ENCODE assay signal across 20 mouse cellular contexts in the genomic region with DNA sequence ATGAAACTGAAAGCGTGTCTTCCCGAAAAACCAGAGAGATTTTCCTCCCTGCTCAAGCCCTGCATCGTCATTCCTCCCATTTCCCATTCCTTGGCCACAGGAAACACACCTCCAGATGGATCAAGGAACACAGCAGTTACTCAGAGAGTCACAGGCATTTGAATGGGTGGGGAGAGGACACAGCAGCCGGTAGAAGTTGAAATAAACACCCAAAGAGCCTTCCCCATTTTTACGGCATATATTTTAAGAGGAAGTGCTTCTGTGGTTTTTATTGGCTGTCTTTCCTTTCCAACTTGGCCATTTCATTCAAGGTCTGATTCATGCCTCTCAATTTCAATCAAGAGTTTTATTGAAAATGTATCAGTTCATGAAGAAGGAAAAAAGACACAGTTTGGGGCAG. TPM values are rescaled to one million over a fixed set of nuclear protein-coding genes. Genes with fewer than 3 reads are reported as not detected.
DNase-seq lines count a peak whose midpoint lies in the region; ATAC-seq lines count a peak whose summit lies in the region.
"Had no signal": no experiment of that assay in that cellular context is flagged by ENCODE, and none has a peak within 500 bp of the region (broad histone marks: within the 10 kb centered on the region; RNA-seq: fewer than 3 reads in every experiment).

No protein-coding gene starts in this region.

- H3K36me3 ChIP-seq in hindbrain, embryonic 11.5 days (ENCODE audit: control insufficient read depth, insufficient read depth, low read length), result no peaks in the 10 kb centered on the region
- H3K36me3 ChIP-seq: heart, embryonic 12.5 days; midbrain, embryonic 15.5 days; neural tube, embryonic 12.5 days had no signal

- no peaks in the 10 kb centered on the region for H3K27me3 ChIP-seq in hindbrain, embryonic 11.5 days (ENCODE audit: control insufficient read depth, insufficient read depth, low read length)
- H3K27me3 ChIP-seq: midbrain, embryonic 15.5 days; neural tube, embryonic 12.5 days had no signal

- no peaks in the 10 kb centered on the region for H3K4me1 ChIP-seq in hindbrain, embryonic 11.5 days (replicated peaks; ENCODE audit: control insufficient read depth, insufficient read depth, low read length)
- H3K4me1 ChIP-seq: midbrain, embryonic 15.5 days; neural tube, embryonic 12.5 days had no signal

- H3K27ac ChIP-seq in hindbrain, embryonic 11.5 days (ENCODE audit: low read depth, low read length), result no peak overlapping the region
- H3K27ac ChIP-seq: left cerebral cortex, adult 2 months; midbrain, embryonic 15.5 days; neural tube, embryonic 12.5 days had no signal

- no peaks in the 10 kb centered on the region for H3K9me3 ChIP-seq in hindbrain, embryonic 11.5 days (ENCODE audit: control insufficient read depth, low read length)
- H3K9me3 ChIP-seq: heart, embryonic 12.5 days; midbrain, embryonic 15.5 days; neural tube, embryonic 12.5 days had no signal

- DNase-seq in heart, adult 11 months, result peak; percentile 85
- no peak for DNase-seq in heart, adult 8-10 months (ENCODE audit: low spot score)
- DNase-seq in B cell, adult 2 months, result peak; percentile 48 to 49
- no peak for DNase-seq in kidney, postnatal 36 days
- DNase-seq in hindbrain, embryonic 11.5 days (ENCODE audit: low spot score), result no peak
- DNase-seq: adrenal gland, postnatal 10 days; cerebellum, postnatal 10 days; gastrocnemius, postnatal 25 days; heart, postnatal 4 days; kidney, adult 8-10 months; kidney, postnatal 4 days; retina, postnatal 1 day; thymus, postnatal 25 days had no signal

- no peak overlapping the region for H3K4me2 ChIP-seq in hindbrain, embryonic 11.5 days (replicated peaks; ENCODE audit: low read depth, low read length)
- H3K4me2 ChIP-seq: heart, embryonic 12.5 days; midbrain, embryonic 15.5 days; neural tube, embryonic 12.5 days had no signal

- H3K9ac ChIP-seq in hindbrain, embryonic 11.5 days (ENCODE audit: low read depth, low read length), result no peak overlapping the region
- H3K9ac ChIP-seq: heart, embryonic 12.5 days; midbrain, embryonic 15.5 days; neural tube, embryonic 12.5 days had no signal

- peak; percentile 56; the same call in 1 of the 2 replicates for ATAC-seq in common myeloid progenitor, adult 5-6 weeks (replicated peaks; ENCODE audit: low read depth, poor library complexity, severe bottlenecking)
- ATAC-seq in monocyte, adult 5-6 weeks (replicated peaks; ENCODE audit: insufficient number of reproducible peaks, low FRiP score, low TSS enrichment, poor library complexity, severe bottlenecking), result peak; percentile 74; the same call in 1 of the 2 replicates
- ATAC-seq in megakaryocyte-erythroid progenitor cell, adult 5-6 weeks (replicated peaks; ENCODE audit: low FRiP score, low TSS enrichment, poor library complexity, severe bottlenecking), result no peak
- no peak for ATAC-seq in hindbrain, embryonic 11.5 days (ENCODE audit: low FRiP score)
- ATAC-seq: midbrain, embryonic 15.5 days had no signal

- no peak overlapping the region for H3K4me3 ChIP-seq in hindbrain, embryonic 11.5 days (ENCODE audit: low read depth, low read length)
- H3K4me3 ChIP-seq: heart, embryonic 12.5 days; left cerebral cortex, adult 2 months; midbrain, embryonic 15.5 days; neural tube, embryonic 12.5 days had no signal

- WGBS in hindbrain, embryonic 11.5 days, result 79% methylated on average over 5 of the region's 5 CpGs

RNA-seq across cellular contexts. Expression of gene Hhex, which starts 13.6 kb away (rescaled TPM):
- 1 to 10 TPM; 3.0 to 4.1 (median 3.5) TPM for total RNA-seq in heart, adult 8-10 months (2022)
- 47.6 and 72.5 TPM in 2 replicates for total RNA-seq in common myeloid progenitor, adult 5-6 weeks (2017)
- 52.2 to 59.3 TPM (median 53.1 TPM) in 3 replicates for total RNA-seq in monocyte, adult 5-6 weeks (2017)
- total RNA-seq in megakaryocyte-erythroid progenitor cell, adult 5-6 weeks (2014; fragmentation: Nextera tagmentation), result 51.2 and 63.8 TPM in 2 replicates
- total RNA-seq in megakaryocyte-erythroid progenitor cell, adult 5-6 weeks (2017), result 33.5 and 34.2 TPM in 2 replicates
- polyA plus RNA-seq in hindbrain, embryonic 11.5 days (2014; fragmentation: Nextera tagmentation; extraction: Ambion mirVana), result 5.5 and 5.8 TPM in 2 replicates

Comparison
In these comparisons a context has a peak if more than half of its experiments do, and no peak if none do; other contexts are left out.
1. DNase-seq: peak in heart, adult 11 months (single experiment) and B cell, adult 2 months (2 of 2); none in heart, adult 8-10 months (single experiment), kidney, postnatal 36 days (0 of 2) and hindbrain, embryonic 11.5 days (single experiment).
2. ATAC-seq: peak in common myeloid progenitor, adult 5-6 weeks (single experiment) and monocyte, adult 5-6 weeks (single experiment); none in megakaryocyte-erythroid progenitor cell, adult 5-6 weeks (single experiment) and hindbrain, embryonic 11.5 days (single experiment).